Mouse (Mus musculus) left cerebral cortex, postnatal 14 days (tissue): ENCODE results near the gene Spns3. TPM values are rescaled to one million over a fixed set of nuclear protein-coding genes. Genes with fewer than 3 reads are reported as not detected.
"Not testable (repeated sequence)": the region's sequence is repeated elsewhere in the genome, so short reads cannot be mapped to it uniquely, and the experiment has no call there.

ENCODE experiments used
- DNase-seq, 2 experiments: peaks; one replicate each; pipeline ENCODE4 v3.0.0; 2021 to 2022; ENCODE audit warnings: low spot score in 2 of 2, mixed read lengths in 1 of 2
- intact Hi-C: fragments of 180-260 bp; cut with DNase I; formaldehyde crosslinking; loops from one replicate; pipeline ENCODE4 v1.15.1; 2025
- total RNA-seq, 2 experiments: library from RNA; stranded (reverse); gene quantifications; 2 replicates each; pipeline ENCODE4 v1.2.3; 2021

The Spns3 gene
- total RNA-seq, 2 experiments from 2014 or later, result 0.13 to 0.23 TPM

- DNase-seq, result no peak
- intact Hi-C loops, result loop anchor here (5.0 kb wide), 1 partner anchor 79 kb away; the partner anchor contains the start of gene Spns2
These were observed 16.0 kb upstream of the Spns3 start for GRCm38 (mm10) chr11:72566304-72566703.

- intact Hi-C loops, result loop anchor here (5.0 kb wide), 3 partner anchors 122 to 342 kb away; partner anchors contain the start of gene Mybbp1a
- peak; percentile 65 to 79 for DNase-seq
These were observed 14.0 kb upstream of the Spns3 start for GRCm38 (mm10) chr11:72564232-72564807.

DNA sequence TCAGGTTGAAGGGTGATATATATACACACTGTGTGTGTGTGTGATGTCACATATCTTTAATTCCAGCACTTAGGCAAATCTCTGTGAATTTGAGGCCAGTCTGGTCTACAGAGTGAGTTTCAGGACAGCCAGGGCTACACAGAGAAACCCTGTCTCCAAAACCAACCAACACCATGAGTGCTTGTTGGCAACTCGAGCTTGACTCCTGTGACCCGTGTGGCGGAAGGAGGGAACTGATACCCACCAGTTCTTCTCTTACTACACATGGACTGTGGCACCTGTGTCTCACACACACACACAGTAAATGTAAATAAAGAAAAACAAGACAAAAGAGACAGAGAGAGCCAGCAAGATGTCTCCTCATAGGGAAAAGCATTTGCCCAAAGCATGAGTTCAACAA is 10.4 kb upstream of the Spns3 start:
- no peak for DNase-seq
- intact Hi-C loops, result loop anchor here (5.0 kb wide), 3 partner anchors 118 to 338 kb away; partner anchors contain the start of gene Mybbp1a

DNA sequence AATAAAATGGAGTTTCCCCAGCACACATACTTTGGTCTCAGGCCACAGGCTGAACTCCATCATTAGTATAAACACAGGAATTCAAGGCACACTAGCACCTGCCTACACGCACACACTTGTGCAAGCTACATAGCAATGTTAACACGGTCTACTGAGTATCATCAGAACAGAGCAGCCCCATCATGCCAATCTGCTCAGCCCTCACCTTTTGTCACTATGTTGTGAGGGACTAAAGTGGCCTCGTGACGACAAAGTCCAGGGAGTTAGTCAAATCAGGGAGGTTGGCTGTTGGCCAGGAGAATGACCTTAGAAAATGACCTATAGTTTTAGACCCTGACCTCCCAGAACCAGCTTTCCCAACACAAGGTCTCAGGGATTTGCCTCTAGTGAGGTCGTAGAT is 7.8 kb upstream of the Spns3 start:
- intact Hi-C loops, result no loop called here

GRCm38 (mm10) chr11:72556953-72557352 is 6.6 kb upstream of the Spns3 start:
- intact Hi-C loops, result no loop called here
- no peak for DNase-seq

More for the DNA sequence above, 7.8 kb upstream of the Spns3 start:
- DNase-seq, result no peak

GRCm38 (mm10) chr11:72556470-72556869 is 6.2 kb upstream of the Spns3 start:
- DNase-seq, result no peak
- intact Hi-C loops, result no loop called here

DNA sequence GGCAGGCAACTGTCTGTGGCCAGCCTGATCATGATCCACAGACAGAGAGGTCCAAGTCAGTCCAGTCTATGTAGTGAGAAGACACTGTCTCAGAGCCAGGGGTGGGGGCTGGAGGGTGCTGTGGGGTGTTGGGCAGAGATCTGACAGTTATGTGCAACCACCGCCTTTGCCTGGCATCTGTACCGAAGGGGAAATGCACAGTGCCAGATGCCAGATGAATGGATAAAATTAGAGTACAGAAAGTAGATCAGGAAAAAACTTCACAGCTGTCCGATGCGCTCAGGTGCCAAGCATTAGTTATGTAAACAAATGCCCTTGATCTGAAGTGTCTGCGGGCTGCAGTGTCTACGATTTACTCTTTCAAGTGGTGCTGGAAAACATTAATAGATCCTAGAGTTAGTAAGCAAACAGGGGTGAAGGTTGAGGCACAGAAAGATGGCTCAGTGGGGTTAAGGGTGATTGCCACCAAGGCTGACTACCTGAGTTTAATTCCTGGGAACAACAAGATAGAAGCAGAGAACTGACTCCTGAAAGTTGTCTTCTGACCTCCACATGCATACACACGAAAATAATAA is 1.3 kb upstream of the Spns3 start:
- DNase-seq, result no peak
- intact Hi-C loops, result no loop called here

GRCm38 (mm10) chr11:72547181-72547580 is 3.1 kb downstream of the Spns3 start:
- no peak for DNase-seq
- intact Hi-C loops, result no loop called here

DNA sequence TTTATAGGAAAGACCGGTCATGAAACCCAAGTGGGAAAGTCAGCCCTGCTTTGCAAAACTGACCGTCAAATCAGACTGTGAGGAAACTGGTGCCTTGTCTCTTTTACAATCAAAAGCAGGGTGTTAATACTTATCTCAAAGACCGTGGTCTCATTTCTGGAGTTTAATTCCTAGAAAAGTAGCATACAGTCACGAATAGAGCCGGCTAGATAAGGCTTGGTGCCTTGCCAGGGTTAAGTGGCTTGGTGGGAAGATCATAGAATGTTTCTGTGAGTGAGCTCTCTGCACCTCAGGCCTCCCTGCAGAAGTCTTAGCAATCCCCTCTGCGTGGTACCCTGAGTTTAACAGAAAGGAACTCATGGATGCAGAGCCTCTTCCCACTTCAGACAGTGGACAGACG is 5.6 kb downstream of the Spns3 start:
- intact Hi-C loops, result no loop called here
- no peak for DNase-seq

DNA sequence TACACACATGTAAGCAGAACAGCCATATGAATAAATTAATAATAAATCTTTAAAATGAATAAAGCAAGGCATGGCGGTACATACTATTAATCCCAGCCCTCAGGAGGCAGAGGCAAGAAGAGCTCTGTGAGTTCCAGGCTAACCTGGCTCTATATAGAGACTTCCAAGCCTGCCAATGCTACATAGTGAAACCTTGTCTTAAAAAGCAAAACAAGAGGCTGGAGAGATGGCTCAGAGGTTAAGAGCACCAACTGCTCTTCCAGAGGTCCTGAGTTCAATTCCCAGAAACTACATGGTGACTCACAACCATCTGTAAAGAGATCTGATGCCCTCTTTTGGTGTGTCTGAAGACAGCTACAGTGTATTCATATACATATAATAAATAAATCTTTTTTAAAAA is 6.6 kb downstream of the Spns3 start:
- DNase-seq, intact Hi-C loops: not testable (repeated sequence)

GRCm38 (mm10) chr11:72542586-72542985 is 7.7 kb downstream of the Spns3 start:
- intact Hi-C loops, result no loop called here
- DNase-seq, result no peak

DNA sequence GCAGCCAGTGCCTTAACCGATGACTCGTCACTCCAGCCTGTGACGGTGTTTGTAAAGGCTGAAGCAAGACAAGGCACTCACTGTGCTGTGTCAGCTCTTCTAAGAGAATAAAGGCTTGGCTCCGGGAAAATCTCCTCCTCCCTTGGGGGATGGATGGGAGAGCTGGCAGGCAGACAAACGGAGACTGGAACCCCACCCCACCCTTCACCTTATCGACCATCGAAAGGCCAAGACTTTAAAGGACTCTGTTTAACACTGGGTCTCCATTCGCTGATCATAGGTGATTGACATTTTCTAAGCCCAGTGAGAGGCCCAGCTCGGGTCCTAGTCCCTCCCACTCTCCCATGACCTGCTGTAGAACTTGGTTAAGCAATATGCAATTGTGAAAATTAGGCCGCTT is 8.4 kb downstream of the Spns3 start:
- no peak for DNase-seq
- intact Hi-C loops, result no loop called here

DNA sequence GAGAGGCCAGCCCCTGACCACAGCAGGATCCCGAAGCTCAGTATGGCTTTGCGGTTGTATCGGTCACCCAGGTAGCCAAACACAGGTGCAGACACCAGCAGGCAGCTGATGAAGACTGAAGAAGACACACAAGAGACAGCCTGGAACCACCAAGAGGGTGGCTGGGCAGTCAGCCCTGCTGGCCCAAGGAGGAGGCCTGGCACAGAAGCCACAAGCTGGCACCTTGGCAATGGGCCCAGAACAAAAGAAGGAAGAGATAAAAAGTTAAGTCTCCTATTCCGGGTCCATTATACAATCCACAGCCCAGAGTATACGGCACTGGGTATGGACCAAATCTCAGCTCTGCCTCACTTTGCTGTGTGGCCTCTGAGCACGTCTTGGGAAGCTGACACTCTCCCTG is 9.9 kb downstream of the Spns3 start:
- intact Hi-C loops, result no loop called here
- DNase-seq, result peak in 1 of 2 experiments; percentile 46

- DNase-seq, result no peak
- intact Hi-C loops, result no loop called here
These were observed 11.5 kb downstream of the Spns3 start for GRCm38 (mm10) chr11:72538811-72539210.

DNA sequence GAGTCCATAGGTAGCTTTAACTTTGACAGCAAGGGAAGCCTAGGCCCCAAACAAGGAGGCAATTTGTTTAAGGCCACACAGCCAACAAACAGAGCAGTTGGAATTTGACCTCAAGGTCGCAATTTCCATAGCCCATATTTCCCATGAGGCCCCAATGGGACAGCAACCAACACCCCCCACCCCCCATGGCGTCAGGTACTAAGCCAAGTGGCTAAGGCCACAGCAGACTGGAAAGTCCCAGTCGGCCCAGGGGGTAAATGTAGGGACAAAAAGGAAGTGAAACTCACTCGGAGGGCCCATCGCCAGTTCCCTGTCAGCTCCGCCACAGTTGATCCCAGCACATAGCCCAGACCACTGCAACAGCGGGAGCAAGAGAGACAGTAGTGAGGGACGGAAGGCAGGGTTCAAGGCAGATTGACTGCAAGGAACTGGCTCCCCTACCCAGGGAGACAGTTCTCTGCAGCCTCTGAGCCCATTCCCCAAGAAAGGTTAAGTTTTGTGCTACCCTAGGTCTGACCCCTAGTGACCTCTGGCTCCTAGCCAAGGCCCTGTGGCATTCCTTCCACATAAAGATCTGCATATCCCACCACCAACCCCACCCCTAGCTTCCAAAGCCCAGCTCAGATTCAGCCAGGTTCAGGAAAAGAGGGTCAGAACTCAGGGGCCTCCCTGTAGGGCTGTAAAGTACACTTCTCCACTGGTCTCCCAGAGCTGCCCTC is 12.1 kb downstream of the Spns3 start:
- no peak for DNase-seq
- intact Hi-C loops, result no loop called here

DNA sequence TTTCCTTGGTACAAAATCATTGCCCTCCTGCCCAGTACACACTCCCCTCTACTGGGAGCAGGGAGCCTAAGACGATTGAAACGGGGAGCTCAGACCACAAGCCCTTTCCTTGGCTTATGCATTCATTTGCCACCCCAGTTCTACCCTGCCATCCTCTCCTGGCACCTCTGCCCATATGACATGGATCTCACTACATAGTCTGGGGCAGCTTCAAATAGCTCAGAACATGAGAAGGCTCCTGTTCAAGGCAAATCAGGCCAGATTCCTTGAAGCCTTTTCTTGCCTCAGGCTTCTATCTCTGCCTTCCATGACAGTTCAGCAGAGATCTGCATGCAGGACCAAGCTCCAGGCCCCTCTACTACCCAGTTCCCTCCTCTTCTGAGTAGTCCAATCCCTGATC is 12.8 kb downstream of the Spns3 start:
- DNase-seq, result no peak
- intact Hi-C loops, result no loop called here

GRCm38 (mm10) chr11:72535519-72535918 is 14.8 kb downstream of the Spns3 start:
- DNase-seq, result no peak
- intact Hi-C loops, result no loop called here

GRCm38 (mm10) chr11:72532890-72533289 is 17.4 kb downstream of the Spns3 start:
- DNase-seq, result no peak
- intact Hi-C loops, result no loop called here

DNA sequence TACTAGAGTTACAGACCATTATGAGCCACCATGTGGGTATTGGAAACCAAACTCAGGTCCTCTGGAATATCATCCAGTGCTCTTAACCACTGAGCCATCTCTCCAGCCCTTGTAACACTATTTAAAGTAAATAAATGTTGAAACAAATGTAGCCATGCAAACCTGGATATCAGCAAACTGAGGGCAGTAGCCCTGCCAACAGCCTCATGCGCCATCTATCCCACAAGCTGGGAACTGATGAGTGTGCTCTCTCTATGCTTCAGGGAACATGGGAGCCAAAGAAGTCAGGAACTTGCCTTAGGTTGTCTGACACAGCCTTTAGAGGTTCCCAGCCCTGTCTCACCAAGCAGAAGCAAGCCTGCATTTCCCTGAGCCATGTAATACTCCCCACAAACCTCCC is 18.7 kb downstream of the Spns3 start:
- intact Hi-C loops, result no loop called here
- DNase-seq, result no peak

GRCm38 (mm10) chr11:72531144-72531543 is 19.2 kb downstream of the Spns3 start:
- DNase-seq, result no peak
- intact Hi-C loops, result no loop called here

DNA sequence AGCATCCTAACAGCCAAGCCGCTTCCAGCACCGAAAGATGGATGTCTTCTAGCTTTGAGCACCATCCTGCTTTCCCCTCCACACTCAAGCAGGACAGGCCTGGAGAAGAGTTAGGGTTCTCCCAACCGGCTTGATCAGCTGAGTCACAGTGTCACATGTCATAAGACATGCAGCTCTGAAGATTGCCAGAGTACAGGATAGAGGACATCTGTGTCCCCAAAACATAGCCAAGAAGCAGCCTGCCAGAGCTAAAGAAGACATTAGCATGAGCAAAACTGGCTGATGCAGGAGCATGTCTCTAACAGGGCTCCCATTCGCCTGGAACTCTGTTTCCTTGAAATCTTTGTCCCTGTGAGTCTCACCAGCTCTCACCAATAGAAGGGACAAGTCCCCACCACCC is 24.1 kb downstream of the Spns3 start:
- no peak for DNase-seq
- intact Hi-C loops, result no loop called here
